Mouse (Mus musculus) embryonic facial prominence, embryonic 12.5 days (tissue): Measurements from ENCODE around the gene Lgi2. TPM values are rescaled to one million over a fixed set of nuclear protein-coding genes. Genes with fewer than 3 reads are reported as not detected.

Experiments
- ATAC-seq: fragments of 200-750 bp; cut with Nextera tagmentation; 2 replicates; pipeline ENCODE4 v1.8.0; 2017; ENCODE audit not compliant: insufficient number of reproducible peaks, insufficient read depth, low FRiP score, low TSS enrichment
- H3K27ac ChIP-seq: fragments of 300-500 bp; sonication (generic); 2 replicates; pipeline ENCODE4 v1.5.1; 2016; ENCODE audit warnings: mild to moderate bottlenecking
- H3K27me3 ChIP-seq: fragments of 300-500 bp; sonication (generic); 2 replicates; pipeline ENCODE4 v1.6.1; 2016; ENCODE audit warnings: mild to moderate bottlenecking, moderate library complexity
- H3K36me3 ChIP-seq: fragments of 300-500 bp; sonication (generic); 2 replicates; pipeline ENCODE4 v1.6.1; 2016; ENCODE audit warnings: mild to moderate bottlenecking
- H3K4me1 ChIP-seq: fragments of 300-500 bp; sonication (generic); 2 replicates; pipeline ENCODE4 v1.6.1; 2016
- H3K4me2 ChIP-seq: fragments of 300-500 bp; sonication (generic); replicated peaks from 2 replicates; pipeline ENCODE4 v1.6.1; 2016; ENCODE audit warnings: mild to moderate bottlenecking, moderate library complexity
- H3K4me3 ChIP-seq: fragments of 300-500 bp; sonication (generic); 2 replicates; pipeline ENCODE4 v1.5.1; 2016; ENCODE audit warnings: mild to moderate bottlenecking
- H3K9ac ChIP-seq: fragments of 300-500 bp; sonication (generic); 2 replicates; pipeline ENCODE4 v1.6.1; 2016; ENCODE audit warnings: mild to moderate bottlenecking, moderate library complexity
- H3K9me3 ChIP-seq: fragments of 300-500 bp; sonication (generic); 2 replicates; pipeline ENCODE4 v1.6.1; 2016; ENCODE audit warnings: mild to moderate bottlenecking, moderate library complexity
- WGBS: fragments of 180-500 bp; shearing (Covaris S2); methylation state at CpG from one replicate; pipeline ENCODE4 v1.1.7; 2016; 5-methylcytosine and 5-hydroxymethylcytosine counted together
- polyA plus RNA-seq: library from polyadenylated mRNA; unstranded; fragments of >200 nt; fragmentation: Nextera tagmentation; extraction: Ambion mirVana; gene quantifications from 2 replicates; pipeline ENCODE4 v1.2.1, GENCODE M21; 2016

Gene Lgi2
- polyA plus RNA-seq, 1 experiment from 2014 or later, result 4.1 TPM

DNA sequence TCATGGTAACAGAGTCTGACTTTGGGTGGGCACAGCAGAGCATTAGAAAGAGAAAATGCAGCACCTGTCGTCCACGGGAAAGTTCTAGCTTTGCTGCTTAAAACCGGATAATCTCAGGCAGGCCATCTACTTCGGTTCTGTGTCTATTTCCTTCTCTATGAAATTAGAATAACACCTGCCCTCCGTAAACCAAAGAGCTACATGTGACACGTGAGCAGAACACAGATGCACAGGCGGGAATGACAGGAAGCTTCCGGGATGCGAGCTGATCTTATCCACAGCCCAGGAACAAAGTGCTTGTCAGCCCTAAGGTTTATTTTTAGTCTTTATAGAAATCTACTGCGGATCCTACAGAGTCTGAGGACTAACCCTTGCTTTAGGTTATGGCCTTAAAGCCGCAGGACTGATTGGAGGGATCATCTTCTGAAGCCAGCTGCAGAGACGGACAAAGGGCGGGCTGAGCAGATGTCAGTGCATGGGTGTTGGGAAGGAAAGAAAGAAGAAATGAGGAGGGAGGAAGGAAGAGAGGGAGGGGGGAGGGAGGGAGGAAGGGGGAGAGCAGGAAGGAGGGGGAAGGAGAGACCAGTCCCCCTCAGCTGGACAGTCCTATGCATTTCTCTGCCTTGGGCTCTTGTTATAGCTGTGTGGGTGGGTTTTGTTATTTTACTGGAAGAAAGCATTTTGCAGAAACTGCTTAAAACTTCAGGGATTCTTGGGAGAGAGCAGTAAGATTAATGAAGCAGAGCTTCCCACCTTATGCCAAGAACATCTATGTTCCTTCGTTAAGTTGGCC lies 31.3 kb downstream of the Lgi2 start:
- no peaks in the 10 kb centered on the region for H3K27me3 ChIP-seq
- H3K4me3 ChIP-seq, result no peak overlapping the region
- H3K9me3 ChIP-seq, result no peaks in the 10 kb centered on the region
- H3K4me2 ChIP-seq, result no peak overlapping the region
- H3K27ac ChIP-seq, result no peak overlapping the region
- no peak for ATAC-seq
- H3K9ac ChIP-seq, result no peak overlapping the region
- WGBS, result 70% methylated on average over 14 of the region's 14 CpGs
- no peaks in the 10 kb centered on the region for H3K36me3 ChIP-seq
- no peaks in the 10 kb centered on the region for H3K4me1 ChIP-seq

DNA sequence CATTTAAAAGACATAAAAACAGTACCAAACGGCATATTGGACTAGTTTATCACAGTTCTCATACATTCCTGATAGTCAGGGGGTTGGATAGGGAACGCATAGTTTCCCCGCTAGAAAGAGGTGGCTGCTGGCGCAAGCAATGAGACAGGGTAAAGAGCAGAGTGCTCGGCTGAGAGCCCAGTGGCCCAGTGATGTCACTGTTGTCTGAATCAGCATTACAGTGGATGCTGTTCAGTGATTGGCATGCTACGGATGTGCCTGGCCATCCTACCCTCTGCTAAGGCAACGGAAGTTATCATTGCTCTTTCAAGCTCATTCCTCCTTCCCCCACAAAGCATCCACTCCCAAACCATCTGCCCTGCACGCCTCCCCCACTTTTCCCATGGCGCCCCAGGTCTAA lies 32.6 kb downstream of the Lgi2 start:
- H3K9ac ChIP-seq, result no peak overlapping the region
- no peaks in the 10 kb centered on the region for H3K9me3 ChIP-seq
- no peak overlapping the region for H3K27ac ChIP-seq
- no peaks in the 10 kb centered on the region for H3K36me3 ChIP-seq
- H3K4me1 ChIP-seq, result no peaks in the 10 kb centered on the region
- WGBS, result 85% methylated on average over 9 of the region's 9 CpGs
- no peak overlapping the region for H3K4me2 ChIP-seq
- no peak for ATAC-seq
- H3K4me3 ChIP-seq, result no peak overlapping the region
- no peaks in the 10 kb centered on the region for H3K27me3 ChIP-seq

DNA sequence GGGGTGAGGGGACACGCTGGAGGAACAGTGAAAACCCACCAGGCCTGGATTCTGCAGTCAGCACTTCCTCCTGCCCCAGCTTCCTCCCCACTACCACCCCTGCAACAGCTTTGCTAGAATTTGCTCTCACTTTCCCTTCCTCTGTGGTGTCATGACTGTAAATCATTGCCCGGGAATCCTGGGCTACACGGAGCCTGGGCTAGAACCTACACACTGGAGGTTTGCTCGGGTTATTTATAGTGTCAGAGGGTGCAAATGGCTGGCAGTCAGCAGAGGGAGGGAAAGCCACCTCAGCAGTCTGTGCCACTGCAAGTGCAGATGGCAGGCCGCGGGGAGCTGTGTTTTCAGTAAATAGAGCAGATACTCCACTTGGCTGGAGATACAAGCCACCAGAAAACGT lies 37.7 kb downstream of the Lgi2 start:
- 66% methylated on average over 7 of the region's 7 CpGs for WGBS
- H3K9me3 ChIP-seq, result no peaks in the 10 kb centered on the region

GRCm38 (mm10) chr5:52526324-52526986 lies 39.8 kb downstream of the Lgi2 start:
- H3K27ac ChIP-seq, result no peak overlapping the region
- WGBS, result 89% methylated on average over 8 of the region's 8 CpGs
- no peak for ATAC-seq

More for the DNA sequence above, 37.7 kb downstream of the Lgi2 start:
- Histone ChIP-seq H3K27me3 (no peaks in the 10 kb centered on the region), H3K4me1 (no peaks in the 10 kb centered on the region), H3K9ac (no peak overlapping the region), H3K4me2 (no peak overlapping the region), H3K36me3 (no peaks in the 10 kb centered on the region), H3K4me3 (no peak overlapping the region), H3K27ac (no peak overlapping the region)
- ATAC-seq, result no peak

GRCm38 (mm10) chr5:52524207-52524606 lies 42.1 kb downstream of the Lgi2 start:
- H3K4me3 ChIP-seq, result no peak overlapping the region
- H3K27ac ChIP-seq, result no peak overlapping the region
- H3K9ac ChIP-seq, result no peak overlapping the region
- ATAC-seq, result 0 out of 2 replicates have a peak, but pooled peaks have one; percentile 41
- no peaks in the 10 kb centered on the region for H3K4me1 ChIP-seq
- no peaks in the 10 kb centered on the region for H3K36me3 ChIP-seq
- H3K9me3 ChIP-seq, result no peaks in the 10 kb centered on the region
- no peak overlapping the region for H3K4me2 ChIP-seq
- H3K27me3 ChIP-seq, result no peaks in the 10 kb centered on the region
- WGBS, result 51% methylated on average over 3 of the region's 3 CpGs

More at GRCm38 (mm10) chr5:52526324-52526986, 39.8 kb downstream of the Lgi2 start:
- Histone ChIP-seq H3K27me3 (no peaks in the 10 kb centered on the region), H3K9me3 (no peaks in the 10 kb centered on the region), H3K4me1 (no peaks in the 10 kb centered on the region), H3K36me3 (no peaks in the 10 kb centered on the region), H3K4me3 (no peak overlapping the region), H3K9ac (no peak overlapping the region), H3K4me2 (no peak overlapping the region)

- H3K9ac ChIP-seq, result no peak overlapping the region
- 87% methylated on average over 2 of the region's 2 CpGs for WGBS
Observed at GRCm38 (mm10) chr5:52519921-52520320, 46.3 kb downstream of the Lgi2 start.

GRCm38 (mm10) chr5:52516072-52516476 lies 50.2 kb downstream of the Lgi2 start:
- H3K4me2 ChIP-seq, result peak overlapping the region; percentile 48
- peaks cover 14% of the 10 kb centered on the region; the same call in 1 of the 2 replicates for H3K27me3 ChIP-seq
- 0 out of 2 replicates have a peak overlapping the region, but pooled peaks have one; percentile 2 for H3K9ac ChIP-seq
- H3K4me3 ChIP-seq, result peak overlapping the region; percentile 22
- H3K36me3 ChIP-seq, result no peaks in the 10 kb centered on the region
- 20% methylated on average over 21 of the region's 21 CpGs for WGBS
- no peak for ATAC-seq
- H3K27ac ChIP-seq, result no peak overlapping the region
- no peaks in the 10 kb centered on the region for H3K4me1 ChIP-seq
- no peaks in the 10 kb centered on the region for H3K9me3 ChIP-seq

More at GRCm38 (mm10) chr5:52519921-52520320, 46.3 kb downstream of the Lgi2 start:
- H3K4me2 ChIP-seq, result no peak overlapping the region
- H3K27me3 ChIP-seq, result peaks cover 14% of the 10 kb centered on the region; the same call in 1 of the 2 replicates
- H3K4me1 ChIP-seq, result no peaks in the 10 kb centered on the region
- H3K27ac ChIP-seq, result no peak overlapping the region
- no peaks in the 10 kb centered on the region for H3K36me3 ChIP-seq
- ATAC-seq, result no peak
- no peaks in the 10 kb centered on the region for H3K9me3 ChIP-seq
- no peak overlapping the region for H3K4me3 ChIP-seq

DNA sequence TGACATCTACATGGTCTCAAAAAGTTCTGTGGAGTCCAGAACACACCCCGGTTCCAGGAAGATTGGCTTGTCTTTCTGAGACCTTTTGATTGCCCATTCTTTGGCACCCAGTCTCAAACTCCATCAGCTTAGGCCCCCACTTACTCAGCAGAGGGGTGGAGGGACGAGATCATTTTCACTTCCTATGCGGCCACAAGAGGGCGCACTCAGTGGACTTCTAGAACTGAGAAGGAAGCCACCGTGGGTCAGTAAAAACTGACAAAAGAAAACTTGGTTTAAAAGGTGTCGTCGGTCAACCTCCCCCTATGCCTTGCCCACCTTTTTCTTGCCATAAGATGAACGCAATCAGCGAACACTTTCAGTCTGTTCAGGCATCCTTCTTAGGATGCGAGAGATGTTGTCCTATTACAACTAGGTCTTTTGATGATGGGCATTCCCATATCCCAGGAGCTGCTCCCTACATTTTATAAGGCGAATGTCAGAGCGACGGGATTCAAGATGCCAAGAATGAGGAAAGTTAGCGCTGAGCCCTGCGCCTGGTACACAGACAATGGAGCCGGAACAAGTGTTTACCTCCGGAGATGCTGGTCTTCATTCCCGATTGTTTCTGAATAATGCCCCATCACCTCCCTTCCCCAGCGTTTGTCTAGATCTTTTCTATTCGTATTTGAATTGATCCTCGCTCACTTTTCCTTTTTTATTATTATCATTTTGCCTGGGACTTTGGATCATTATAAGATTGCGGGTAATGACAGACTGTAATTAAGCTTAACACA lies 50.8 kb downstream of the Lgi2 start:
- 23% methylated on average over 22 of the region's 22 CpGs for WGBS
- peak overlapping the region; percentile 48 for H3K4me2 ChIP-seq
- H3K9me3 ChIP-seq, result no peaks in the 10 kb centered on the region
- H3K27ac ChIP-seq, result no peak overlapping the region
- H3K36me3 ChIP-seq, result no peaks in the 10 kb centered on the region
- H3K9ac ChIP-seq, result 0 out of 2 replicates have a peak overlapping the region, but pooled peaks have one; percentile 2
- ATAC-seq, result no peak
- peaks cover 14% of the 10 kb centered on the region; the same call in 1 of the 2 replicates for H3K27me3 ChIP-seq
- peak overlapping the region; percentile 22 for H3K4me3 ChIP-seq
- no peaks in the 10 kb centered on the region for H3K4me1 ChIP-seq

DNA sequence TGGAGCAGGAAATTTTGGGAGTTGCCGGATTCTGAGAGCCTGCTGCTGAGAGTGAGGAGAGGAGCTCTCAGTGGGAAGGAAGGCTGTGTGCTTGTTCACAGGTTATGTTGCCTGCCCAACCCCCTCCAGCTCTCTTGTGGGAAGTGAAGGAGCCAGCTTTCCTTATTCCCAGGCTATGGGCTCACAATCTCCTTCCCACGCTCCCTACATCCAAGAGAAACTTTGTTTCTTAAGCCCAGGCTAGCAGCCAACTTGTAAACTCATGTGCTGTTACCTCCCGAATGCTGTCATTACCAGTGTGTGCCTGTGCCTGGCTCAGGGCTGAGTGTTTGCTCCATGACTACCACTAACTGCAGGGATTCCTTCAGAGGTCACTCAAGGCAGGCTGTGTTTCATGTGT lies 55.2 kb downstream of the Lgi2 start:
- Histone ChIP-seq H3K27ac (no peak overlapping the region), H3K9ac (no peak overlapping the region), H3K4me2 (no peak overlapping the region), H3K4me3 (no peak overlapping the region), H3K9me3 (no peaks in the 10 kb centered on the region), H3K36me3 (no peaks in the 10 kb centered on the region), H3K4me1 (no peaks in the 10 kb centered on the region), H3K27me3 (peaks cover 1% of the 10 kb centered on the region; the same call in 1 of the 2 replicates)
- 73% methylated on average over 3 of the region's 3 CpGs for WGBS
- ATAC-seq, result no peak

- Histone ChIP-seq H3K27ac (no peak overlapping the region), H3K4me3 (no peak overlapping the region), H3K9me3 (no peaks in the 10 kb centered on the region), H3K9ac (no peak overlapping the region), H3K4me2 (no peak overlapping the region), H3K27me3 (no peaks in the 10 kb centered on the region), H3K4me1 (no peaks in the 10 kb centered on the region), H3K36me3 (no peaks in the 10 kb centered on the region)
- no peak for ATAC-seq
- WGBS, result 81% methylated on average over 6 of the region's 6 CpGs
Observed at GRCm38 (mm10) chr5:52509416-52509815, 56.8 kb downstream of the Lgi2 start.

DNA sequence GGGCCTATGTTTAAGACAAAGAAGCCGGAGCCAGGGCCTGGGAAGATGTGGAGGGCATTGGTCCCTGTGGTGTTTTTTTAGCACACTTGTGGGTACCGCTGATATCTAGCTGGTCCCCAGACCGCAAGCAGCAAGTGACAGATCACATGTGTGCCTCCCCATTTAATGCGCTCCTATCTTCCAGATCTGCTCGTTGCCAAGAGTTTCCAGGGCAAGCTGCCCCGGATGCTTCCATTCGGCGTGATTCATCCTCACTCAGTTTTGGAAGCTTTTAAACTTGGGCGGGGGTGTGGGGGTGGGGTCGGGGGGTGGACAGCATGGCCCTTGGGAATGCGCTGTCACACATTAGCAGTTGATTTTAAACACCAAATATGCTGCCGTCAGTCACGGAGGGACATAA lies 61.6 kb downstream of the Lgi2 start:
- H3K4me1 ChIP-seq, result no peaks in the 10 kb centered on the region
- 84% methylated on average over 13 of the region's 13 CpGs for WGBS
- ATAC-seq, result no peak

More for the DNA sequence above, 61.6 kb downstream of the Lgi2 start:
- Histone ChIP-seq H3K27me3 (no peaks in the 10 kb centered on the region), H3K4me3 (no peak overlapping the region), H3K36me3 (no peaks in the 10 kb centered on the region), H3K9me3 (no peaks in the 10 kb centered on the region), H3K27ac (no peak overlapping the region), H3K4me2 (no peak overlapping the region), H3K9ac (no peak overlapping the region)
